Mouse (Mus musculus) natural killer cell, adult 2 months (primary cell): Measurements from ENCODE around the gene Ccdc105.

Experiments used
- DNase-seq, 2 experiments: peaks; one replicate each; pipeline ENCODE4 v3.0.0; 2022; ENCODE audit warnings: low spot score in 2 of 2

Gene Ccdc105

GRCm38 (mm10) chr10:78716231-78716630 lies 36.6 kb downstream of the Ccdc105 start:
- DNase-seq: no peak

GRCm38 (mm10) chr10:78715156-78715555 lies 37.7 kb downstream of the Ccdc105 start:
- no peak for DNase-seq

- no peak for DNase-seq
Measured at GRCm38 (mm10) chr10:78714129-78714528, 38.7 kb downstream of the Ccdc105 start.

- DNase-seq: no peak
Measured at GRCm38 (mm10) chr10:78710706-78711105, 42.2 kb downstream of the Ccdc105 start.

GRCm38 (mm10) chr10:78700881-78701280 lies 52.0 kb downstream of the Ccdc105 start:
- DNase-seq: no peak
